Mouse (Mus musculus) right cerebral cortex, postnatal 14 days (tissue): ENCODE data around the gene Tmem25.
"Not testable (repeated sequence)": the region's sequence is repeated elsewhere in the genome, so short reads cannot be mapped to it uniquely, and the experiment has no call there.

Experiments
- DNase-seq: peaks from one replicate; pipeline ENCODE4 v3.0.0; 2022

The Tmem25 gene

DNA sequence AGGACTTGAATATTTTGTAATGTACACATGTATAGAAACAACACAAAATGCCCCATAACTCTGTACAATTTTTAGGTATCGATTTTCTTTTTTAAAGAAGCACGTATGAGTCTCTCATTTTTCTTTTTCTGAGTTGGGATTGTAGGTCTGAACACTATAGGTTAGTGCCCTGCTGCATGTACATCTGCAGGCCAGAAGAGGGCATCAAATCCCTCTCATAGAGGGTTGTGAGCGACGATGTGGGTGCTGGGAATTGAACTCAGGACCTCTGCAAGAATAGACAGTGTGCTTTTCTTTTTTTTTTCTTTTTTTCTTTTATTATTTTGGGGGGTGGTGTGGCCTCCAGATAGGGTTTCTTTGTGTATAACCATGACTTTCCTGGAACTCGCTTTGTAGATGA is 27.7 kb downstream of the Tmem25 start:
- DNase-seq = no peak

DNA sequence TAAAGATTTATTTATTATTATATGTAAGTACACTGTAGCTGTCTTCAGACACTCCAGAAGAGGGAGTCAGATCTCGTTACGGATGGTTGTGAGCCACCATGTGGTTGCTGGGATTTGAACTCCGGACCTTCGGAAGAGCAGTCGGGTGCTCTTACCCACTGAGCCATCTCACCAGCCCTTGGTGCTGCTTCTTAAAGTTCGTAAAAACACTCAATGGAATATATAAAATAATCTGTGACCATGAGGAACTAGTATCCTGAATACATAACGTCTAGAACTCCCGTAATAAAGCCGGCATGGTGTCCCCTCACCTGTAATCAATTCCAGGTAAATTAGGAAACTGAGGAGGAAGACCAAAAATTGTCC is 31.1 kb downstream of the Tmem25 start:
- not testable (repeated sequence) for DNase-seq

DNA sequence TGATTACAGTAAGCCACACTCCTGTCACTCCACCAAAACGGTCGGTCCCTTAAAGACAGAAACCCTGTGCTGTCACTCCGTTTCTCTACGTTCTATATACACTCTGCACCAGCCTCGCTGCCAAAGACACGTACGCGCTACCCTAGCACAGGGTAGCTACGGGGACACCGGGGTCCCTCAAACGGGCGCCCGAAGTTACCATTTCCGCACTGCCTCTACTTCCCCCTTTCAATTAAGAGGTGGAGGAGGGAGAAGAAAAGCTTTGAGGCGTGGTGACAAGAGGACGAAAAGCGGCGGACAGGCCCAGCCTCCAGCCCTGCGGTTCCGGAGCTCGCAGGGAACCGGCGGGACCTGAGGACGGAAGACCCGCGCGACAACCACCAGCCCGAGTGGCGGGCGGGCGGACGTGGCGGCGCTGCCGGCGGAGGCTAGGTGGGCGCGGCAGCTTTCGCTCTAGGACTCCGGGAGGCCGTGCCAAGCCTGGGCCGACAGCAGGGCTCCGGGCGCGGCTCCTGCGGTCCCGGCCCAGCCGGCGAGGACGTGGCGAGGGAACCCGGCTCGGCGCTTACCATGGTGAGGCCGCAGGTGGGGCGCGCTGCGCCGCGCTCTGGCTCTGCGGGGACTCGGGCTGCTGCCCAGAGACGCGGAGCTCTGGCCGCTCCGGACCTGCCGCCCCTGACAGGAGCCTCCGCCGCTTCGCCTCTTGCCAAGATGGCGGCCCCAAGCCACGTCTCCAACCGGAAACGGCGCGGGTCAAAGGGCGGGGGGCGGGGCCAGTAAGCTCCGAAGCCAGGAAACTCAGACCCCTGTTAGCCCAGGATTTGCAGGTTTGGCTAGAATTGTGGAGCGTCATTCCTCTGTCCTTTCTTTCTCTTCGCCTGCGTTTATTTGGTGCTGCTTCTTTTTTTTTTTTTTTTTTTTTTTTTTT is 31.7 kb downstream of the Tmem25 start, which contains the start of the genes Arcn1 and Ift46:
Arcn1 (minus strand) TSS at position 745 of the 928 bp plus-strand sequence.
Ift46 (plus strand) TSS at position 808 of the 928 bp plus-strand sequence.
- peak; percentile 82 for DNase-seq

DNA sequence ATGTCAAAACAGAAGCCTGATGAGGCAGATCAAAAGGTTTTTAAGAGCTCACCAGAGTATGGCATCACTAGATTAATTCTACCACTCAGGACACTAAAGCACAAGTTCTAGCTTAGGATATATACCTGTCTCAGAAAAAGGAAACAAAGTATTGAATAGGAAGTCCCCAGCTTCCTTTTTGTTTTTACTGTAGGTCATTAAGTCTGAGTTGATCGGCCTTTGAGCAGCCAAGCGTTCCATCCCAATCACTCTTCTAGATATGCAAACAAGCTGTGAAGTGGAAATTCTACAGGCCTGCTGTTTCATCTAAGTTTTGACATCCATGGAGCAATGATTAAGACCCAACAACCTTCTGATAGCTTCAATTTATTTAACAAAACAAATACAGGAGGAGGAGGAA is 38.2 kb downstream of the Tmem25 start:
- DNase-seq = no peak

DNA sequence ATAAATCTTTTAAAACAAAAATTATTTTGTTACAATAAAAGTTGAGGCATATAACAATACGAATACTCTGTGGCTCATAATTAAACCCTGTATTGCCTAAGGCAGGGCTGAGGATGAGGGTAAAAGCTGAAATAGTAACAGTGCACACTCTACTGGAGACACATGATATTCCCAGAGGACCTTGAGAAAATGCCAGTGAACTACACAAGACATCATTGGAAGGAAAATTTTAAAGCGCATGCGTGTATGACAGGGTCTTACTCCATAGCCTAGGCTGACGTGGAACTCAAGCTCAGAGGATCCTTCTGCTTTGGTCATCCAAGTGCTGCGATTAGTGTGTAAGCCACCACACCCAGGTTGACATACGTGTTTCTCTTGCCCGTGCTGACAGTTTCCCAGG is 50.6 kb downstream of the Tmem25 start:
- no peak for DNase-seq

DNA sequence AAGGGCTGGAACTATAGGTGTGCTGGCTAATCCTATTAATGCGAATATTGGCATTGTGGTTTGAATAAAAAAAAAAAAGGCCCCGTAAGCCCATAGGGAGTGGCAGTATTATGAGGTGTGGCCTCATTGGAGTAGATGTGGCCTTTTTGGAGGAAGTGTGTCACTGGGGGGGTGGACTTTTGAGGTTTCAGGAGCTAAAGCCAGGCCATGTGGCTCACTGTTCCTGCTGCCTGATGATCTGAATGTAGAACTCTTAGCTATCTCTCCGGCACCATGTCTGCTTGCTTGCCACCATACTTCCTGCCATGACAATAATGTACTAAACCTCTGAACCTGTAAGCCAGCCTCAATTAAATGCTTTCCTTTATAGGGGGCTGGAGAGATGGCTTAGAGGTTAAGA is 51.8 kb downstream of the Tmem25 start:
- no peak for DNase-seq

DNA sequence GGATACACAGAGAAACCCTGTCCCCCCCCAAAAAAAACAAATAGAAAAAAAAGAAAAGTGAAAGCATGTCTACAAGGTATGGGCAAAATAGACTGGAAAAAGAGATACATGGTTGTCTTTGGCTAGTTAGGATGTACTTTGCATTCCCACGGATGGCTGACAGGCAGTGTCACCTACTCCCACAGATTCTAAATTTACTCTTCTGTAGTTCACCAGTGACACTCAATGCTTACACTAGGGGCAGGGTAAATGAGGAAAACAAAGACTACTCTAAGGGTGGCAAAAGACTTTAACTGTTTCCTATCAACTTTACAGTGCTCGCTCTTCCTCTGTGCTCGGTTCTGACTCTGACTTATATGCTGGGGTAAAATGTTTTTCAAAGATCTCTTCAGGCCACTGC is 52.4 kb downstream of the Tmem25 start:
- DNase-seq = no peak

DNA sequence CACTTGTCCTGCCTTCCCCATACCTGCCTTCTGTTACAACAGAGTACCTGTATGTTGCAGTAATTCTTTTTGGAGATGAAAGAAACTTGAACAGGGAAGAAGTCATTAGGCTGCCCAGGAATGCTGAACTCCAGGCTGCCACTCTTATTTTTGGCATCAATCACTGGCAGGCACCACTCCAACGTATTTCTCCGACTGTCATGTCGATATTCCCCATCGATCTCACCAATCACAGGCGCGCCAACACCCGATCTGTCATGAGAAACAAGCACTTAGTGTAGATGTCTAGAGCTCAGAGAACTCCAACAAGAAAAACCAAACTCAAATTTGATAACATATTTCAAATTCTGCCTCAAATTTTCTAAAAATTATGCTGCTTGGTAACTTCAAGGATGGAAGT is 53.7 kb downstream of the Tmem25 start:
- no peak for DNase-seq
